In genomic region chr4:63291075-63291474, GRCm38 (mm10) we compare ENCODE assay signal across 7 mouse cellular contexts. TPM values are rescaled to one million over a fixed set of nuclear protein-coding genes. Genes with fewer than 3 reads are reported as not detected.
DNase-seq lines count a peak whose midpoint lies in the region; ATAC-seq and TF ChIP-seq lines count a peak whose summit lies in the region.

No protein-coding gene starts in this region.

- peak; percentile 5; the same call in 1 of the 2 replicates for TF ChIP-seq CTCF in forebrain, postnatal 0 days (IDR thresholded peaks at IDR 0.05; ENCODE audit: low read depth)
- TF ChIP-seq CTCF in lung, embryonic 14.5 days (IDR thresholded peaks at IDR 0.05; ENCODE audit: low read depth): no peak

- no peak overlapping the region for H3K4me2 ChIP-seq in forebrain, postnatal 0 days (ENCODE audit: low read depth)
- no peak overlapping the region for H3K4me2 ChIP-seq in lung, embryonic 14.5 days

- peak; percentile 99 to 100 for DNase-seq in cerebellum, postnatal 14 days
- peak; percentile 97 for DNase-seq in forebrain, postnatal 0 days
- DNase-seq in heart, postnatal 36 days: peak; percentile 82 to 86
- DNase-seq in layer of hippocampus, adult 11-12 months (ENCODE audit: low spot score): peak; percentile 93
- peak; percentile 92 for DNase-seq in lung, embryonic 14.5 days
- DNase-seq in retina, postnatal 7 days (ENCODE audit: low read depth, low spot score): peak; percentile 38
- DNase-seq in natural killer cell, adult 2 months (ENCODE audit: low spot score in 2 of 2): no peak

- H3K36me3 ChIP-seq in forebrain, postnatal 0 days (ENCODE audit: insufficient read depth): no peaks in the 10 kb centered on the region
- H3K36me3 ChIP-seq in lung, embryonic 14.5 days (ENCODE audit: insufficient read depth): peaks cover 83% of the 10 kb centered on the region

- intact Hi-C loops in heart, postnatal 36 days (cut with DNase I): no loop called here

- H3K27me3 ChIP-seq in forebrain, postnatal 0 days (ENCODE audit: insufficient read depth, low read length): no peaks in the 10 kb centered on the region
- no peaks in the 10 kb centered on the region for H3K27me3 ChIP-seq in lung, embryonic 14.5 days (ENCODE audit: insufficient read depth, low read length)

- H3K9me3 ChIP-seq in forebrain, postnatal 0 days (ENCODE audit: low read length): no peaks in the 10 kb centered on the region
- H3K9me3 ChIP-seq in lung, embryonic 14.5 days (ENCODE audit: low read depth, low read length): no peaks in the 10 kb centered on the region

- no peak overlapping the region for H3K4me3 ChIP-seq in forebrain, postnatal 0 days (ENCODE audit: low read depth, low read length)
- H3K4me3 ChIP-seq in lung, embryonic 14.5 days (ENCODE audit: low read depth, low read length): no peak overlapping the region

- H3K4me1 ChIP-seq in forebrain, postnatal 0 days (ENCODE audit: insufficient read depth): peaks cover 3% of the 10 kb centered on the region; the same call in 1 of the 2 replicates
- H3K4me1 ChIP-seq in lung, embryonic 14.5 days (ENCODE audit: insufficient read depth): peaks cover 10% of the 10 kb centered on the region

- 14% methylated on average over 7 of the region's 7 CpGs for WGBS in forebrain, postnatal 0 days
- 39% methylated on average over 7 of the region's 7 CpGs for WGBS in lung, embryonic 14.5 days

- no peak overlapping the region for H3K27ac ChIP-seq in forebrain, postnatal 0 days (ENCODE audit: low read depth, low read length)
- peak overlapping the region; percentile 73 for H3K27ac ChIP-seq in lung, embryonic 14.5 days (ENCODE audit: low read depth)

- H3K9ac ChIP-seq in forebrain, postnatal 0 days: no peak overlapping the region
- no peak overlapping the region for H3K9ac ChIP-seq in lung, embryonic 14.5 days

- peak; percentile 97 for ATAC-seq in forebrain, postnatal 0 days
- ATAC-seq in lung, embryonic 14.5 days (ENCODE audit: insufficient read depth): peak; percentile 96

RNA-seq across cellular contexts. Expression of gene Orm1, which starts 53.3 kb away (rescaled TPM):
- total RNA-seq in forebrain, postnatal 0 days (2014; rRNA removed): not detected in 2 replicates
- polyA plus RNA-seq in forebrain, postnatal 0 days (2015; fragmentation: Nextera tagmentation; extraction: Ambion mirVana): not detected in 2 replicates
- total RNA-seq in heart, postnatal 36 days (2021): 1 to 10 TPM in 1 of 2 experiments, not detected in 1; 1.5 TPM
- polyA plus RNA-seq in lung, embryonic 14.5 days (2014; fragmentation: Nextera tagmentation; extraction: Ambion mirVana): not detected in 2 replicates

Comparison
In these comparisons a context has a peak if more than half of its experiments do, and no peak if none do; other contexts are left out.
1. DNase-seq: peak in cerebellum, postnatal 14 days (2 of 2), forebrain, postnatal 0 days (single experiment), heart, postnatal 36 days (2 of 2), layer of hippocampus, adult 11-12 months (single experiment), lung, embryonic 14.5 days (single experiment) and retina, postnatal 7 days (single experiment); none in natural killer cell, adult 2 months (0 of 2).